Mouse (Mus musculus) left cerebral cortex, postnatal 36 days (tissue): ENCODE results near the gene Nradd. TPM values are rescaled to one million over a fixed set of nuclear protein-coding genes. Genes with fewer than 3 reads are reported as not detected.

Experiments
- DNase-seq, 2 experiments: peaks; one replicate each; pipeline ENCODE4 v3.0.0; 2021 to 2022; ENCODE audit warnings: low spot score in 2 of 2, mixed read lengths in 1 of 2
- intact Hi-C: fragments of 180-260 bp; cut with DNase I; formaldehyde crosslinking; loops from one replicate; pipeline ENCODE4 v1.15.1; 2025
- total RNA-seq, 2 experiments: library from RNA; stranded (reverse); gene quantifications; 2 replicates each; pipeline ENCODE4 v1.2.3; 2021

The Nradd gene
- total RNA-seq, 2 experiments from 2014 or later, result 2.2 TPM

- peak; percentile 72 to 76 for DNase-seq
- intact Hi-C loops, result loop anchor here (2.0 to 5.0 kb wide), 2 partner anchors 19 to 33 kb away; no protein-coding TSS in a partner anchor
These were observed 29.6 kb upstream of the Nradd start, which contains the start of gene Nbeal2 for GRCm38 (mm10) chr9:110653655-110654461. Nbeal2 (minus strand) TSS chr9:110654161.

- no peak for DNase-seq
- intact Hi-C loops, result loop anchor here (2.0 to 5.0 kb wide), 2 partner anchors 18 to 34 kb away; no protein-coding TSS in a partner anchor
These were observed 28.9 kb upstream of the Nradd start for GRCm38 (mm10) chr9:110652963-110653654.

DNA sequence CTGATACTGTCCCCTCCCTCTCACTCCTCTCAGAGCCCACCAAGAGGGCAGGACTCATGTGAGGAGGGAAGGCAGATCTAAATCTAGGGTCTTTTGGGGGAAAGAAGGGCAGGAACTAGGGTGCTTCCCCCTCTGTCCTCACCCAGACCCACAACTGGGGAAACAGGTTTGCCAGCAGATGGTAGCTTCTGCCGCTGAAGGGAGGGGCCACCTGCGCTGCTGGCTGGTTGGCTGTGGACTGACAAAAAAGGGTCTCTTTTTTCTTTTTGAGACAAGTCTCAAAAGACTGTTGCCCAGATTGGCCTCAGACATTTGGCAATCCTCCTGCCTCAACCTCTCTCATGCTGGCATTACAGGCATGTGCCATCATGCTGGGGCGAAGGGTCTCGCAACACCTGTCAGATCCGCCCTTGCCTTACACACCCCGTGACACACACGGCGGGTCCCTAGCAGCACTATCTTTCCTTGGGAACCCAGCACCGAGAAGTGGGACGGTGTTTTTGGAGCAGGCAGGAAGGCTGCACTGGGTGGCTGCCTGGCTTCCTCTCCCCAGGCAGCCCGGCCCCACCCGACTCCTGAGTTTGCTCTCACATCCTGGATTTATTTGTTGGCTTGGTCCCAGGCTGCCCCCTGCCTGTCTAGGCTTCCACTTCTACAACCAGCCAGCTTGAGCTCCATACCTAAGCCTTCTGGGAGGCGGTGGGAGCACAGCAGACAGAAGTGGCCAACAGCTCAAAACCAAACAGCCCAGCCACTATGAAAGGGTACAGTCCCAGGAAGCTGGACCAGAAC is 27.9 kb upstream of the Nradd start:
- DNase-seq, result no peak
- intact Hi-C loops, result loop anchor here (2.0 to 5.0 kb wide), 2 partner anchors 17 to 35 kb away; no protein-coding TSS in a partner anchor

DNA sequence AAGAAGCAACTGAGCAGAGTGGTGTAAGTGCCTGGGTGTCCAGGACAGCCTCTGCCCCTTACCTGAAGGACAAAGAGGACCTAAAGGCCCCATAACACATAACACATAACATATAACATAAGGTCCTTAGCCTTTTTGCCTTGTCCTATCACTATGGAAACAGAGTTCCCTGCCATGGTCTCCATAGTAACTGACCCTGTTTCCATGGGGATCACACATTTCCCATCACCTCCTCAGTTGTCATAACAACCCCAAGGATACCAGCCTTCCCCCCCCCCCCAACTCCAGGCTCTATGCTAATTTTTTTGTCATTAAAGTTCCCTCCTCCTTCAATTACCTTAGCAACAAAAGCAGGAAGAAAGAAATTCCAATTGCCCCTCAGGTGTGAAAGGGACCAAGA is 25.5 kb upstream of the Nradd start:
- intact Hi-C loops, result loop anchor here (5.0 kb wide), 1 partner anchor 38 kb away; no protein-coding TSS in a partner anchor
- DNase-seq, result no peak

DNA sequence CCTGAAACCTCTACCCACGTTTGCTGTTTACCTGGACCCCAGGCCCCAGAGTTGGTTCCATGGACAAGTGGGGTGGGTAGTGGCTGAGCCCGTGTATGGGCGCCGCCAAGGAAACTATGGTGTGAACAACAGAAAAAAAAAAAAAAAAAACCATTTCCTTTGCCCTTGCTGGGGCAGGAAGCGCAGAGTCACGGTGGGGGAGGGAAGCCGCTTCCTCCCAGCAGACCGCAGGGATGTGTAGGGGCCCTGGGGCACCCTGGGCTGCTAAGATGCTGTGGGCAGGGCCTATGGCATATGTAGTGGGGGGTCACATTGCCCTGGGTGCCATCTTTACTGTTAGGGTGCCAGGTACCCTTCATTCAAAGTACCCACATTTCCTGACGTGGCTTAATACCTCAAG is 21.0 kb upstream of the Nradd start:
- intact Hi-C loops, result no loop called here
- no peak for DNase-seq

- DNase-seq, result no peak
- intact Hi-C loops, result no loop called here
These were observed 20.0 kb upstream of the Nradd start for GRCm38 (mm10) chr9:110644295-110644694.

DNA sequence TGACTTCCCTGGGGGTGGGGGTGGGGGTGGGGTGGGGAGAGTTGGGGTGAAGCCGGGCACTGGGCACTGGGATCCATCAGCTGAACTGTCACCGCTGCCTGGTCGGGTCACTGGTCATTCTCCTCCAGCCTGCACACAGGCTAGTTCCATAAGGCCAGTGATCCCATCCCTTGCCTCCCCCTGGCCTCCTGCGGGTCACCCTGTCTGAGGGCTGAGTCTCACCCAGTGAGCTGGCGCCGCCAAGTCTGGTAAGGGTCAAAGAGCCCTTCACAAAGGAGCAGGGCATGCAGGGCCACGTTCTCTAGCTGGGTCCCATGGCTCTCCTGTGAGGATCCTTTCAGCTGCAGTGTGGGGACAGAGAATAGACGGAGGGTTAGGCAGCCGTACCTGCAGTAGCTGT is 19.5 kb upstream of the Nradd start:
- intact Hi-C loops, result no loop called here
- DNase-seq, result no peak

GRCm38 (mm10) chr9:110642812-110643524 is 18.7 kb upstream of the Nradd start:
- no peak for DNase-seq
- intact Hi-C loops, result no loop called here

GRCm38 (mm10) chr9:110641006-110641405 is 16.8 kb upstream of the Nradd start:
- DNase-seq, result no peak
- intact Hi-C loops, result no loop called here

- intact Hi-C loops, result loop anchor here (5.0 kb wide), 1 partner anchor 226 kb away; no protein-coding TSS in a partner anchor
- no peak for DNase-seq
These were observed 14.4 kb upstream of the Nradd start for GRCm38 (mm10) chr9:110638611-110639021.

DNA sequence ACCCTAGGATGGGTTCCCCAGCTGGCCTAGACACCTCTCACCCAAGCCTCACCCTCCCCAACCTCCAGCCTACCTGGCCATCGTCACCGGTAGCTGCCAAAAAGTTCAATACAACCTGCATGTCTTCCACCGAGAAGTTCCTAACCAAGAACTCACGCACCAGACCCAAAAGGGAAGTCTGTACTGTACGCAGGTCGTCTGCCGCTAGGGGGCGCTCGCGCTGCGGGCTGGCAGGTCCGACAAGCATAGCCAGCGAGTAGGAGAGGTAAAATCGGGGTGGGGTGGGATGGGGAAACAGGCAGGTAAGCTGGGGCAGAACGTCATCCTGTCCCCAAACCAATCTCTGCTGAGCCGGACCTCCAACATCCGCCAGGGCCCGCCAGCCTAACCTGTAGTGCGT is 11.0 kb upstream of the Nradd start:
- peak; percentile 78 to 79 for DNase-seq
- intact Hi-C loops, result loop anchor here (1.0 to 5.0 kb wide), 3 partner anchors 18 to 223 kb away; no protein-coding TSS in a partner anchor

GRCm38 (mm10) chr9:110633882-110634281 is 9.6 kb upstream of the Nradd start:
- intact Hi-C loops, result loop anchor here (2.0 to 5.0 kb wide), 2 partner anchors 19 to 148 kb away; no protein-coding TSS in a partner anchor
- no peak for DNase-seq

- intact Hi-C loops, result loop anchor here (5.0 kb wide), 1 partner anchor 150 kb away; no protein-coding TSS in a partner anchor
These were observed 8.4 kb upstream of the Nradd start for GRCm38 (mm10) chr9:110632671-110633070.

GRCm38 (mm10) chr9:110631651-110632275 is 7.5 kb upstream of the Nradd start:
- no peak for DNase-seq
- intact Hi-C loops, result loop anchor here (5.0 kb wide), 1 partner anchor 151 kb away; no protein-coding TSS in a partner anchor

More at GRCm38 (mm10) chr9:110632671-110633070, 8.4 kb upstream of the Nradd start:
- no peak for DNase-seq

- no peak for DNase-seq
- intact Hi-C loops, result loop anchor here (5.0 kb wide), 1 partner anchor 151 kb away; no protein-coding TSS in a partner anchor
These were observed 6.9 kb upstream of the Nradd start for GRCm38 (mm10) chr9:110631191-110631590.

DNA sequence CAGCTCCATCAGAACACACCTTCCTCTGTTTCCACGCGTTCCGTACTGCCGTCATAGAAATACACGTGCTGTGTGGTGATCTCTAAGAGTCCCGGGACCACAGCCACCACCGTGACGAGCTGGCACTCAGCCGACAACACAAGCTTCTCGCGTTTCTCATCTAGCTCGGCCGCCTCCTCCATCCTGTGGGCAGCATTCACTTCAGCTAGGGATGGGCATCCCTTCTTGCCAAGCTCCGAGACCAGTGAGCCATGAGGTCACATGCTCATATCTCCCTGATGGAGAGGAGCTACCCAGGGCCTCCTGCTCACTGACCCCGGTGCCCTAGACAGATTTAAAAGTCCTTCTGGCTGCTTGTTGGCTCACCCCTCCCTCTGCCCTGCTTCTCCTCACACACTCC is 5.9 kb upstream of the Nradd start:
- intact Hi-C loops, result loop anchor here (5.0 kb wide), 1 partner anchor 152 kb away; no protein-coding TSS in a partner anchor

GRCm38 (mm10) chr9:110625350-110625908 is 1.2 kb upstream of the Nradd start:
- DNase-seq, result no peak
- intact Hi-C loops, result no loop called here

More for the DNA sequence above, 5.9 kb upstream of the Nradd start:
- DNase-seq, result no peak
